Mouse (Mus musculus) left cerebral cortex, adult 18-20 months (tissue): Measurements from ENCODE around the gene Cphx3. TPM values are rescaled to one million over a fixed set of nuclear protein-coding genes. Genes with fewer than 3 reads are reported as not detected.
"Not testable (repeated sequence)": the region's sequence is repeated elsewhere in the genome, so short reads cannot be mapped to it uniquely, and the experiment has no call there.

ENCODE experiments used
- DNase-seq, 2 experiments: peaks; one replicate each; pipeline ENCODE4 v3.0.0; 2021 to 2022; ENCODE audit warnings: low spot score in 2 of 2, mixed read lengths in 1 of 2
- total RNA-seq, 2 experiments: library from RNA; stranded (reverse); gene quantifications; 2 replicates each; pipeline ENCODE4 v1.2.3; 2021

Cphx3 gene
- total RNA-seq, 2 experiments from 2014 or later = not detected

- not testable (repeated sequence) for DNase-seq
These were observed 91.9 kb downstream of the Cphx3 start for GRCm38 (mm10) chr14:26173955-26174354.

DNA sequence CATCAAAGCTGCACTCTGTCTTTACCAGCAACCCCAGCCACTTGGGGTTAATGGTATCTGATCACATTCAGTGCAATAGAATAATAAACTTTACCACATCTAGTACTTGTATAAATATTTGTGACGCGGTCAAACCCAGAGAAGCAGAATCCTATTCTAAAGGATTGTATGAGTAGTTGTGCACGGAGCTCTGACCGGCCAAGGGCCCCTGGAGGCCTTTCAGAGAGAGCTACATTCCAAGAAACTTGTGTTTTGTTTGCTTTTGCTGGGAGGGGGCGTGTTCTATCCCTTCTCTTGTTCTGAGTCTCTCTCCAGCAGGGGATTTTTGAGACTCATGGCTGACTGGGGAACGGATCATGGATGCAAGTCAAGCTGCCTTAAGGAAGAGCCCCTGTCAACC is 92.9 kb downstream of the Cphx3 start:
- not testable (repeated sequence) for DNase-seq

- DNase-seq = not testable (repeated sequence)
These were observed 99.6 kb downstream of the Cphx3 start for GRCm38 (mm10) chr14:26181660-26182059.

GRCm38 (mm10) chr14:26182380-26182779 is 100.3 kb downstream of the Cphx3 start, which contains the start of gene Plac9b:
TSS of gene Plac9b (minus strand) at chr14:26182480.
- not testable (repeated sequence) for DNase-seq

- DNase-seq = not testable (repeated sequence)
These were observed 104.5 kb downstream of the Cphx3 start for GRCm38 (mm10) chr14:26186638-26187037.

DNA sequence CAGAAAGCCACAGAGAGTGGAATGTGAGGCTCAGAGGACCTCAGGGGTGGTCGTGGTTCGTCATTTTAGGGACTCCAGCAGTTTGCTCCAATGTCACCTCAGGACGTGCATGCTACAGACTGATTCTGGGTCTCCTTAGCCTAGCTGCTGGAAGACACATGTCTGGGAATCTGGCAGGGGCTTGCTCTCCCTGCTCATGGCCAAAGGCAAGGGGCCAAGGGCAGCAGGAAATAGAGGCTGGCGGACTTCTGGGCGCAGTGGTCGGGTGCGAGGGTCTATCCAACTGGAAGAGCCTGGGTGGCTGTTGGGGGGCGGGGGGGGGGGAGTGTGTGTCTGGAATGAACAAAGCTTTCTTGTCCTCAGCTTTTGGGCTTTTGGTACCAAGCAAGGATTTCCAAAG is 106.3 kb downstream of the Cphx3 start:
- not testable (repeated sequence) for DNase-seq

- DNase-seq = not testable (repeated sequence)
These were observed 115.8 kb downstream of the Cphx3 start for GRCm38 (mm10) chr14:26197851-26198250.

GRCm38 (mm10) chr14:26206197-26206925 is 124.3 kb downstream of the Cphx3 start:
- not testable (repeated sequence) for DNase-seq

DNA sequence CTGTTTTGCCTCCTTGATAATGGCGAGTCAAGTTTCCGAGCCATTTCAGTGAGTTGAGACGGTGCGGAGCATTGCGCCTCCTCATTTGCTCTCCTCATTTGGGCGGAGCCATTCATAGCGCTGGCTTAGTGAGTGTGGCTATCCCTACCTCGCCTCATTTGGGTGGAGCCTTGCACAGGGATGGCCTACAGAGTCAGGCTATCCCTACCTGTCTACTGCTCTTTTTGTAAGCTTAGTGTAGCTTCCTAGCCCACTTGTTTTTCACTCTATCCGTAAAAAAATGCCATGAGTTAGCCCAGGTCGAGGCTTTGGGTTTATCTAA is 124.8 kb downstream of the Cphx3 start, which contains the start of gene Tmem254b:
TSS of gene Tmem254b (minus strand) at position 116 of the 322 bp plus-strand sequence.
- not testable (repeated sequence) for DNase-seq

GRCm38 (mm10) chr14:26216233-26217000 is 134.3 kb downstream of the Cphx3 start:
- DNase-seq = not testable (repeated sequence)

GRCm38 (mm10) chr14:26237183-26237582 is 155.1 kb downstream of the Cphx3 start:
- not testable (repeated sequence) for DNase-seq

- not testable (repeated sequence) for DNase-seq
These were observed 175.9 kb downstream of the Cphx3 start, which contains the start of gene Duxbl3 for GRCm38 (mm10) chr14:26257756-26258617. TSS of gene Duxbl3 (plus strand) at chr14:26257962.

- DNase-seq = not testable (repeated sequence)
These were observed 176.6 kb downstream of the Cphx3 start for GRCm38 (mm10) chr14:26258729-26259128.

Other genes starting within 250 kb of the Cphx3 start
- gene Anxa11, start 240.1 kb upstream of the Cphx3 start, total RNA-seq = 10 to 100 TPM; 45.7 to 45.8 TPM
- not detected for gene Plac9a, start 179.2 kb upstream of the Cphx3 start, total RNA-seq
- 10 to 100 TPM in 1 of 2 experiments, 1 to 10 TPM in 1; 7.7 to 10.5 TPM for gene Tmem254a, start 154.6 kb upstream of the Cphx3 start, total RNA-seq
- gene Cphx1, start 144.0 kb upstream of the Cphx3 start, total RNA-seq = not detected
- gene Duxbl1, start 103.7 kb upstream of the Cphx3 start, total RNA-seq = under 1 TPM; 0.28 to 0.61 TPM
- 1 to 10 TPM; 3.4 to 8.0 TPM for gene Gm9780, start 39.6 kb upstream of the Cphx3 start, total RNA-seq
- 10 to 100 TPM; 12.1 to 14.3 TPM for gene Tmem254c, start 14.9 kb upstream of the Cphx3 start, total RNA-seq
- gene Cphx2, start 781 bp upstream of the Cphx3 start, total RNA-seq = not detected
- gene Duxbl2, start 36.1 kb downstream of the Cphx3 start, total RNA-seq = under 1 TPM in 1 of 2 experiments, not detected in 1; 0.26 TPM
- gene Plac9b, start 100.2 kb downstream of the Cphx3 start, total RNA-seq = 1 to 10 TPM; 6.5 to 7.9 TPM
- gene Tmem254b, start 124.7 kb downstream of the Cphx3 start, total RNA-seq = 10 to 100 TPM; 15.9 to 20.1 TPM
- under 1 TPM in 1 of 2 experiments, not detected in 1; 0.26 TPM for gene Duxbl3, start 175.7 kb downstream of the Cphx3 start, total RNA-seq